Mouse (Mus musculus) intestine, embryonic 16.5 days (tissue): Measurements from ENCODE around the gene Dlg4. TPM values are rescaled to one million over a fixed set of nuclear protein-coding genes. Genes with fewer than 3 reads are reported as not detected.

Experiments
- ATAC-seq: fragments of 200-750 bp; cut with Nextera tagmentation; 2 replicates; pipeline ENCODE4 v1.8.0; 2017; ENCODE audit warnings: moderate TSS enrichment, moderate library complexity
- H3K27ac ChIP-seq: fragments of 300-500 bp; sonication (generic); 2 replicates; pipeline ENCODE4 v1.5.1; 2014; ENCODE audit warnings: mild to moderate bottlenecking, low read length
- H3K27me3 ChIP-seq: fragments of 300-500 bp; sonication (generic); replicated peaks from 2 replicates; pipeline ENCODE4 v1.6.1; 2014; ENCODE audit warnings: low read length, control low read depth, mixed read lengths; ENCODE audit not compliant: control insufficient read depth, insufficient read depth
- H3K36me3 ChIP-seq: fragments of 300-500 bp; sonication (generic); 2 replicates; pipeline ENCODE4 v1.6.1; 2014; ENCODE audit warnings: low read length, control low read depth; ENCODE audit not compliant: control insufficient read depth, insufficient read depth
- H3K4me1 ChIP-seq: fragments of 300-500 bp; sonication (generic); 2 replicates; pipeline ENCODE4 v1.6.1; 2014; ENCODE audit warnings: low read length, control low read depth, mixed read lengths; ENCODE audit not compliant: control insufficient read depth, insufficient read depth
- H3K4me2 ChIP-seq: fragments of 300-500 bp; sonication (generic); 2 replicates; pipeline ENCODE4 v1.6.1; 2014; ENCODE audit warnings: low read depth, low read length, control low read depth
- H3K4me3 ChIP-seq: fragments of 300-500 bp; sonication (generic); 2 replicates; pipeline ENCODE4 v1.5.1; 2014; ENCODE audit warnings: mild to moderate bottlenecking, low read length
- H3K9ac ChIP-seq: fragments of 300-500 bp; sonication (generic); 2 replicates; pipeline ENCODE4 v1.6.1; 2014; ENCODE audit warnings: low read depth, low read length
- H3K9me3 ChIP-seq: fragments of 300-500 bp; sonication (generic); 2 replicates; pipeline ENCODE4 v1.6.1; 2016; ENCODE audit warnings: low read length, control low read depth; ENCODE audit not compliant: control insufficient read depth
- WGBS: fragments of 180-500 bp; shearing (Covaris S2); extraction: QIAGEN DNeasy Blood & Tissue Kit; methylation state at CpG from one replicate; pipeline ENCODE4 v1.1.7; 2014; 5-methylcytosine and 5-hydroxymethylcytosine counted together
- polyA plus RNA-seq: library from polyadenylated mRNA; unstranded; fragments of >200 nt; fragmentation: Nextera tagmentation; extraction: Ambion mirVana; gene quantifications from 2 replicates; pipeline ENCODE4 v1.2.1, GENCODE M21; 2015

Gene Dlg4
- polyA plus RNA-seq, 1 experiment from 2014 or later: 6.1 TPM

DNA sequence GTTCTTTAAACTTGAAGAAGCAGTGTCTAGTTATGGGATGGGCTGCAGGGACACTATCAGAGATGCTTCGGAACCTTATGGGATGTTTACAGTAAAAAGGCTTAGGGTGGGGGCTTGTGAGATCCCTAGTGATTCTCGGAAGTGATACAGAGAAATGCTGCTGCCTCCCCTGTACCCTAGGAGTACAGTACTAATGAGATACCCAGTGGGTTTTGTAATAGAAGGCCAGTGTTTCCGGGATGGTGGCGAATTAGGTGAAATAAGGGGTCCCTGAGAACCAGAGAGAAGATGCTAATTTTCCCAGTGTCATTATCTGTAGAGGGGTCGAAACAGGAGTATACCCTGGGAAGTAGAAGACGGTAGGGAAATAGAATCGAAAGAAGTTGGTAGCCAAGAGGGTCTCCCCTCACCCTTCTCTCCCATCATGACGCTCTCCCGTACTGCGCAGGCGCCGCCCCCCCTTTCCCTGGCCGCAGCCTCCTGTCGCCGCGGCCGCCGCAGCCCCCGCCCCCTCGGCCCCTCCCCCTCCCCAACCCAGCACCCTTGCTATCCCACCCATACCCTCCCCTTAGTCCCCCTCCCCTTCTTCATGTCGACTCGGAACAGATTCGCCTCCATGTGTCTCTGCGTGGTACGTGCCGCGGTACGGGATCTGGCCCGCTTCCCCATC is 6.9 kb downstream of the Dlg4 start:
- no peaks in the 10 kb centered on the region for H3K9me3 ChIP-seq
- H3K9ac ChIP-seq: peak overlapping the region; percentile 55
- H3K27me3 ChIP-seq: 0 out of 2 replicates have a peak, but pooled peaks cover 2% of the 10 kb centered on the region
- H3K4me3 ChIP-seq: peak overlapping the region; percentile 32
- 3% methylated on average over 26 of the region's 29 CpGs for WGBS
- H3K27ac ChIP-seq: peak overlapping the region; percentile 18; the same call in 1 of the 2 replicates
- peaks cover 48% of the 10 kb centered on the region for H3K4me1 ChIP-seq
- H3K4me2 ChIP-seq: peak overlapping the region; percentile 51
- ATAC-seq: no peak
- no peaks in the 10 kb centered on the region for H3K36me3 ChIP-seq

DNA sequence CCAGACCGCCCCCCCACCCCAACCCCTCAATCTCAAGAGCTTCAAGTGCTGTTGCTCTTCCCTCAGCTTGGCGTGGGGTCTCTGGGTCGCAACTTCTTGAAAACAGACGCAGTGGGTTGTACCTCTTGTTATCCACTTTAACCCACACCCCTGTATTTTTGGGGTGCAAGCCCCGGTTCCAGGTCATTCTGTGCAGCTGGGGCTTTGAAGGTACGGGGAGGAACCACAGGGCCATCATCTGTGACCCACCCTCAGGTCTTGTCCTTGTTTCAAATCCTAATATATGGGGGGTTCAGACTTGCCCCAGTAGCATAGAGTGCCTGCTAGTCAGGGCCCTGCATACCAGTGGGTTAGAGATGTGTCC is 7.4 kb downstream of the Dlg4 start:
- H3K36me3 ChIP-seq: no peaks in the 10 kb centered on the region
- no peak for ATAC-seq
- WGBS: 16% methylated on average over 6 of the region's 6 CpGs
- no peaks in the 10 kb centered on the region for H3K9me3 ChIP-seq
- peak overlapping the region; percentile 51 for H3K4me2 ChIP-seq
- H3K27ac ChIP-seq: peak overlapping the region; percentile 48; the same call in 1 of the 2 replicates
- H3K9ac ChIP-seq: peak overlapping the region; percentile 55
- H3K4me1 ChIP-seq: peaks cover 50% of the 10 kb centered on the region
- peak overlapping the region; percentile 32 for H3K4me3 ChIP-seq
- 0 out of 2 replicates have a peak, but pooled peaks cover 2% of the 10 kb centered on the region for H3K27me3 ChIP-seq

DNA sequence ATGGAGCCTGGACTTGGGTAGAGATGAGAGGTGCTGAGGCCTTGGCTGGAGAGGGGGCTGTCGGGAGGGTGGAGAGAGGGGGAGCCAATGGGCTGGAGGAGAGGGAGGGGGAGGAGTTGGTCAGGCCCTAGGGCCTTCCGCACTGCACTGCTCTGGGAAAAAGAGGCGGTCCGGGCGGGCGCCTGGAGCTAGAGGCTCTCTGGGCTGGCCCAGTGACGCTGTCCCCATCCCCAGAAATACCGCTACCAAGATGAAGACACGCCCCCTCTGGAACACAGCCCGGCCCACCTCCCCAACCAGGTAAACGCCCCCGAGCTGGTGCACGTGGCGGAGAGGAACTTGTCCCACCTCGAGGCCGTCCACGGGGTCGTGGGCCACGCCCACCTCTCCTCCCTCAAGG is 9.9 kb downstream of the Dlg4 start:
- peak; percentile 53 for ATAC-seq
- Histone ChIP-seq H3K4me3 (peak overlapping the region; percentile 43), H3K36me3 (0 out of 2 replicates have a peak, but pooled peaks cover 6% of the 10 kb centered on the region), H3K4me2 (peak overlapping the region; percentile 60), H3K27ac (peak overlapping the region; percentile 65), H3K4me1 (peaks cover 45% of the 10 kb centered on the region), H3K27me3 (0 out of 2 replicates have a peak, but pooled peaks cover 2% of the 10 kb centered on the region), H3K9me3 (no peaks in the 10 kb centered on the region), H3K9ac (peak overlapping the region; percentile 51)
- 7% methylated on average over 18 of the region's 19 CpGs for WGBS

DNA sequence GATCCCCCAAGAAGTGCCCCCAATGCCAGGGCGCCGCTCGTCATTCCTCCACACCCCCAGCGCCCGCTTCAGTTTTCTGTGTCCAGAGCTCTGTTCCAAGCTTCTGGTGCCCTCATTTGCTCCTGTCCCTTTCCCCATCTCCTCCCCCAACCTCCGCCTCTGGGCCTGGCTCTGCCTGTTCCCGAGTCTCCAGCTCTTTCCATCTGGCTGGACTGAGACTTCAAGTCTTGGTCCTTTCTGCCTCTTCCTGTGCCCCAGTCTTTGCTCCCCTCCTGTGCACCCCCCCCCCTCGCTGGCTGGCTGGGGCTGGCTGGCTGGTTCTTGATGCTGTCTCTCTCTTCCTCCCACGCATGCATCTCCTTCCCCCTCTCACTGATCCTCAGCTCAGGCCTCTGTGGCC is 10.7 kb downstream of the Dlg4 start:
- no peak for ATAC-seq
- 0 out of 2 replicates have a peak, but pooled peaks cover 7% of the 10 kb centered on the region for H3K36me3 ChIP-seq
- whole genome bisulfite sequencing: 34% methylated on average over 9 of the region's 9 CpGs
- peaks cover 45% of the 10 kb centered on the region for H3K4me1 ChIP-seq
- H3K27ac ChIP-seq: peak overlapping the region; percentile 65
- peak overlapping the region; percentile 60 for H3K4me2 ChIP-seq
- H3K9me3 ChIP-seq: no peaks in the 10 kb centered on the region
- H3K9ac ChIP-seq: peak overlapping the region; percentile 51; the same call in 1 of the 2 replicates
- H3K27me3 ChIP-seq: 0 out of 2 replicates have a peak, but pooled peaks cover 2% of the 10 kb centered on the region
- peak overlapping the region; percentile 43 for H3K4me3 ChIP-seq

DNA sequence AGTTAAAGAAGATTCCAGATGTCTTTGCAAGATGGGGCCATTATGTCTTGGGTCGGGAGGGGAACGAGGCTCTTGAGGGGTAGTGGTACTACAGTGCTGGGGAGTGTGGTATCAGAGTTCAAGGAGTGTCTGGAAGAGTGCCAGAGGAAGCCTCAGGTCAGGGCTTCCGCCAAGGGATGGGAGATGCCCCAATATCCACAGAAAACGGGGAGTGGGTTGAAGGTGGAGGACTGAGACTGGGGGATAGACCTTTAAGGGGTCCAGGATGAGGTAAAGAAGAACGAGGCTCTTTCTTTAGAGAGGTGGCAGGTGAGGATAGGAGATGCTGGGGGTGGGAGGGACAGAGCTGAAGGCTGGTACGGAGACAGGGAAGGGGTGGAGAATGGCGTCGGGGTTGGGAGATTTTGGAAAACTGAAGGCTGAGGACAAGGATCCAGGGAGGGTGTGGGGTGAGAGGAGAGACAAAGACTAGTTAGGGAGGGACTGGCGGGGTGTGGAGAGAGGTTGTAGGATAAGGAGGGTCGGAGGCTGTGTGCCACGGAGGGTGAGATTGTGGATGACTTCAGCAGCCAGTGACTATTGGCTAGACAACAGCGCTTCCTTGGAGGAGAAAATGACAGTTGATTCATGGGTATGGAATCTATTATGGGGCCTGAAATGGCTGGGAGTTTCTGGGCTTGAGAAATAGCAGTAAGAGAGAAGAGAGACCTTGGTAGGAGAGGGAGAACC is 11.8 kb downstream of the Dlg4 start:
- Histone ChIP-seq H3K4me1 (peaks cover 42% of the 10 kb centered on the region), H3K9me3 (no peaks in the 10 kb centered on the region), H3K36me3 (0 out of 2 replicates have a peak, but pooled peaks cover 7% of the 10 kb centered on the region), H3K27me3 (0 out of 2 replicates have a peak, but pooled peaks cover 2% of the 10 kb centered on the region), H3K27ac (peak overlapping the region; percentile 75), H3K9ac (no peak overlapping the region), H3K4me3 (peak overlapping the region; percentile 30), H3K4me2 (peak overlapping the region; percentile 51)
- ATAC-seq: peak; percentile 12; the same call in 1 of the 2 replicates
- WGBS: 18% methylated on average over 12 of the region's 12 CpGs

DNA sequence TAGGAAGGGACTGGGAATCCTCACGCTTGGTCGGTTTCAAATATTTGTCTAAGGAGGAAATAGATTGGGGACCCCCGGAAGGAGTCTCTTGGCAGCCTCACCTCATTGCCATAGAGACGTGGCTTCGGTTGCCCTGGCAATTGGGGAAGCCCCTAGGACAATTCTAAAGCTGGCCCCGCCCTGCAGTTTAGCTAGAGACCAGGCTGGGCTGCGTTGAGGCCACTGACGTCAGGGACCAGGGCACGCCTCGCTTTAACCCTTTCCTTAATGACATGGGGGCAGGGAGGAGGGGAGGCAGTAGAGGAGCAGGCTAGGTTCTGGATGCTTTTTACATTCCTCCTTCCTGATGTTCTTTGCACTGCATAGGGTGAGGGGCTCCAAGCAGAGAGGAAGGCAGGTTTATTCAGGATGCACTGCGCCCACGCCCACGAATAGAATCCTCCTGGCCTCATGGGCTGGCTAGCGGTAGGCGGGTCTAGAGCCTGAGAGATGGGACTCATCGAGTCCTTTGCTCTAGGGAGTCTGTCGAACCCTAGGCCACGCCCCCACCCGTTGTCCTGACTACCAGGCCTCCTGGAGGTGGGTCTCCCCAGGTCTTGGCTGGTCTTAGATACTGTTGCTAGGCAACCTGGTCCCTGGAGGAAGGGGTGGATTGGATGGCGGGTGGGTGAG is 12.5 kb downstream of the Dlg4 start:
- H3K9ac ChIP-seq: 0 out of 2 replicates have a peak overlapping the region, but pooled peaks have one; percentile 2

DNA sequence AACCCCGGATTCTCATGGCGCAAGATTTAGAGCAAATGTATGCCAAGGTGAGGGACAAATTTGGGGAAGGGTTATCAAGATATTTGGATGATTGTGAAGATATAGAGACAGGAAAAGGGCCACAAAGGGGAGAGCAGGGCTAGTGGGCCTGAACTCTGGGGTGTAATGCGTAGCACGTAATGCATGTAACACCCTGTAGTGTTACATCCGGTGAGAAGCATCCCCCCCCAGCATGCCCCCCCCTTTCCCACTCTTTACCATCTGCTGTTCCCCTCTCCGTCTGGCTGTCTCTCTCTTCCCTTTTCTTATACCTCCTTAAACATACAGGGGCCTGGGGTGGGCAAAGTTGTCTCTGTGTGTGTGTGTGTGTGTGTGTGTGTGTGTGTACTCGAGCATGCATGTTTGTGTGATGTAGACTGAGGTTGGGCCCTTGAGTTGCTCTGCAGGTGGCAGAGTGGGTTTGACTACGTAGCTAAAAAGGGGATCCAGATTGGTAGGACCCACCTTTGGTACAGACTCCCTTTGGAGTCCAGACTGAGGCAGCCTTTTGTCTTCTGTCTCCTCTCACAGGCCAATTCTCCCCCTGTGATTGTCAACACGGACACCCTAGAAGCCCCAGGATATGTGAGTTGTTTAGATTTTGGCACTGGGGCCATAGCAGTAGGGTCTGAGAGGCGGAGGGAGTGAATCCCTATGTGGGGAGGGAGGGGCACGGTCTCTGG is 13.2 kb downstream of the Dlg4 start:
- H3K4me1 ChIP-seq: peaks cover 37% of the 10 kb centered on the region
- no peaks in the 10 kb centered on the region for H3K9me3 ChIP-seq
- H3K27me3 ChIP-seq: no peaks in the 10 kb centered on the region
- ATAC-seq: no peak
- H3K4me3 ChIP-seq: no peak overlapping the region
- H3K27ac ChIP-seq: no peak overlapping the region
- no peak overlapping the region for H3K9ac ChIP-seq
- H3K4me2 ChIP-seq: no peak overlapping the region
- 0 out of 2 replicates have a peak, but pooled peaks cover 7% of the 10 kb centered on the region for H3K36me3 ChIP-seq
- 36% methylated on average over 11 of the region's 11 CpGs for WGBS

More for the DNA sequence above, 12.5 kb downstream of the Dlg4 start:
- H3K4me3 ChIP-seq: peak overlapping the region; percentile 30
- no peaks in the 10 kb centered on the region for H3K9me3 ChIP-seq
- H3K36me3 ChIP-seq: 0 out of 2 replicates have a peak, but pooled peaks cover 7% of the 10 kb centered on the region
- H3K4me1 ChIP-seq: peaks cover 38% of the 10 kb centered on the region
- under 1% methylated on average over 20 of the region's 20 CpGs for WGBS
- H3K27me3 ChIP-seq: 0 out of 2 replicates have a peak, but pooled peaks cover under 1% of the 10 kb centered on the region
- H3K4me2 ChIP-seq: peak overlapping the region; percentile 51
- H3K27ac ChIP-seq: peak overlapping the region; percentile 75
- ATAC-seq: peak; percentile 75

DNA sequence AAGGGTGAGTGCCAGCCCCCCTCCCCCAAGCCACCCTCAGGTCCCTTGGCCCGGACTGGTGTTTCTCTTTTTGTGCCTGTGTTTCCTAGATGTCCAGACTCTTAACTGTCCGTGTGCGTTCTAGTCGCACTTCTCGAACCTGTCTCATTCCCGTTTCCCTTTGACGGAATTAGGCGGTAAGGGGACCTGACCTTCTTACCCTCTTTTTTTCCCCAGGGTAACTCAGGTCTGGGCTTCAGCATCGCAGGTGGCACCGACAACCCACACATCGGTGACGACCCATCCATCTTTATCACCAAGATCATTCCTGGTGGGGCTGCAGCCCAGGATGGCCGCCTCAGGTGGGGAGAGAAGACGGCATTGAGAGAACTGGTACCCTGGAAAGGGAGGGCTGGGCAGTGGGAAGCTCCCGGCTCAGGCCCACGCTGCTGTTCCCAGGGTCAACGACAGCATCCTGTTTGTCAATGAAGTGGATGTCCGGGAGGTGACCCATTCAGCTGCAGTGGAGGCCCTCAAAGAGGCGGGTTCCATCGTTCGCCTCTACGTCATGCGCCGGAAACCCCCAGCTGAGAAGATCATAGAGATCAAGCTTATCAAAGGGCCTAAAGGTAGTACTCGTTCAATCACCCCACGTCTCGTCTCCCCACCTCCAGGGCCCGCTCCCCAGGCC is 14.0 kb downstream of the Dlg4 start:
- H3K27me3 ChIP-seq: no peaks in the 10 kb centered on the region
- H3K9me3 ChIP-seq: no peaks in the 10 kb centered on the region
- H3K4me2 ChIP-seq: no peak overlapping the region
- H3K4me1 ChIP-seq: peaks cover 35% of the 10 kb centered on the region
- WGBS: 89% methylated on average over 28 of the region's 28 CpGs
- H3K4me3 ChIP-seq: no peak overlapping the region
- H3K36me3 ChIP-seq: 0 out of 2 replicates have a peak, but pooled peaks cover 7% of the 10 kb centered on the region
- H3K27ac ChIP-seq: no peak overlapping the region
- H3K9ac ChIP-seq: no peak overlapping the region
- no peak for ATAC-seq
